Mouse (Mus musculus): ENCODE data around the gene Arl10.

Gene Arl10

DNA sequence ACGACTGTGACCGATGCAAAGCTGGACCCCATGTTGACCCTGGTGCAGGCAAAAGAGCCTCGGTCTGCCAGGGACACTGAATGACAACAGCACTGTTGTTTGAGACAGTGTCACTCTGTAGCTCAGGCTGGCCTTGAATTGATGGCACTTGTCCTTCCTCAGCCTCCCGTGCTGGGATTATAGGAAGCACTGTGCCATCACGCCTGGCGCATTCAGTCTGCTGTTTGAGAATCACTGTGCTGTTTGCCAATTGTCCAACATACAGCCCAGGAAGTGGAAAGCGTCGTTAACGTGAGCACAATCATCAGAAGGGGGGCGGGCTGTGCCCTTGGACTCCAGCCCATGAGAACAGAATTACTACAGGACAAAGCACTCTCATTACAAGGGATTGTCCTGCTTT lies 7.3 kb downstream of the Arl10 start:
- no peak for DNase-seq (ENCODE audit: low read depth, low spot score)

DNA sequence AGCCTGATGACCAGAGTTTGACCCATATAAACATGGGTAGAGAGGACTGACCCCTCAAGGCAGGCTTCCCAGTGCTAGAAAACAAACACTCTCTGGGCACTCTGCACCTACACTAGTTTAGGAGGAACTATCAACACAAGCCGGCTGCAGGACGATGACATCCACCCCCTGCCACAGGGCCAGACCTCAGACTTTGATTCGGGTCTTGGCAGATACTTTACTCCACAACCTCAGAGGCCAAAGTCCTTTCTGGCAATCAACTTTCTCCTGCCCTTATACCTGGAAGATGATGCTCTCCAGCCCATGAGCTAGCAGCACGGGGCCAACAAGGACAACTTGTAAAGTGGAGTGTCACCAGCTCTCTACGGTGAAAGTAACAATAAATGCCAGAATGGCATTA lies 8.0 kb downstream of the Arl10 start:
- DNase-seq (ENCODE audit: low read depth, low spot score), result no peak

DNA sequence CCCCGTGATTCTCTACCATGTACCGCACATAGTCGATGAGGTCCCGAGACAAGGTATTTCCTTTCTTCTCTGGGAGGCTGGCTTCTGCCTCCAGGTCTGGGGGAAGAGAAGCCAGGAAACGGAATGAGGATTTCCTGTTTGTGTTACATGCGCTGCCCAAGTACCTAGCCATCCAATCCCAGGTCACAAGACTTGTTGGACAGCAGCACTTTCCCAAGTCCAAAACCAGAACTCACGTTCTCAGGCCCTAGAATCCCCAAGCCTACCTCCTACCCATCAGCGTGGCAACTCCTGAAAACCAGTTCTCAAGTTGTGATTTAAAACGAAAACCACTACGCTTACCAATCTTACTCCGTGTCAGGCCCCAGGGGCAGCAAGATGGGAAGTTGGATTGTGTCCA lies 11.0 kb downstream of the Arl10 start:
- DNase-seq (ENCODE audit: low read depth, low spot score), result no peak

DNA sequence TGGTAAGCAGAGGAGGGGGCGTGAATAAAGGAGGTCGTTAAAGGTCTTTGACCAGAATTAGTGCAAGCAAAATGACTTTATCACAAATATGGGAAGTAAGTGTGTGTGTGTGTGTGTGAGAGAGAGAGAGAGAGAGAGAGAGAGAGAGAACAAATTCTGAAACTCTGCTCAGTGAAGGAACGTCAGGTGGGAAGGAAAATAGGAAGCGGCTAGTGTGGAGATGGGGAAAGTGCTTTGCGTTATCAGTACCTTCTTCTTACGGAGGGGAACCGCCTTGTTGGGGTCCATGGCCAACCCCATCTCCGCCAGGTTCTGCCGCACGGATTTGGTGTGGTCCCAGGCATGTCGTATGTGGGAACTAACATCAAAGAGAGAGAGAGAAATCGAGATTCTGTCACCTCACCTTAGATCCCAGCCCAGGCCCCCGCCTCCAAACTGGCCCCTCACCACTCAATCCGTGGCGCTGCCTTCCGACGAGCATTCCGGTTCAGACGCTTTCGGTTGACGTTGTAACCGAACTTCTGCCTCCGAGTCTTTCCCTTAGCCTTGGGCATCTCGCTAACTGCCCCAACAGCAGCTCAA lies 14.7 kb downstream of the Arl10 start:
- no peak for DNase-seq (ENCODE audit: low read depth, low spot score)

DNA sequence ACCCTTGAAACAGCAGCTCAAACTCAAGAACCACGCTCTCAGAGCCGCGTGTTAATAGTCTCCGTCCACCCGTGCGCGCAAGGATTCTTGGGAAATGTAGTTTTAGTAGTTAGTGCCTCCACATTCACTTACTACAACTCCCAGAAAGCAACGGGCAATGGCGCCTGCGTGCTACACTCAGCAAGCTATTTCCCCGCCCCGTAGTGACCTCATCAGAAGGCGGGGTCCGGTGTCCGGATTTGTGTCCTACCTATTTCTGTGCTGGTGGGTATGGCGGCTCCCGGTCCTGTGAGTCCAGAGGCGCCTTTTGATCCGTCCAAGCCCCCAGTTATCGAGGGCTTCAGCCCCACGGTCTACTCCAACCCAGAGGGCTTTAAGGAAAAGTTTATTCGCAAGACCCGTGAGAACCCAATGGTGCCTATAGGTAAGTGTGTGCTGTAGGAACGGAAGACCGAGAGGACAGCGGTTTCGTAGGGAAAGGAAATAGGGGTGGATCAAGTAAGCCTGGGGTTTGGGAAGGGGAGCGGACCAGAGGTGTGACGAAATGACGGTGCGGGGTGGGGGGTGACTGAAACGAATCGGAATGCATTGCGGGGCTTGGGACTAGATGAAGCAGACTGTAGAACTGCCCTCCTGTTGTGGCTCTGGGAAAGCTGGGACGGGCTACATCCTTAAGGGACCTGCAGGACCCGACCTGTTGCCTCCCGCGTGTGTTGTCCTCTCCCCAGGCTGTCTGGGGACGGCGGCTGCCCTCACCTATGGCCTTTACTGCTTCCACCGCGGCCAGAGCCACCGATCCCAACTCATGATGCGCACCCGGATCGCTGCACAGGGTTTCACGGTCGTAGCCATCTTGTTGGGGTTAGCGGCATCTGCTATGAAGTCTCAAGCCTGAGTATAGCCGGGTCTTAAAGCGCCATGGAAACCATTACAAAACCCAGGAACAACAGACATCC lies 15.5 kb downstream of the Arl10 start, which contains the start of the genes Nop16 and Higd2a:
Gene Nop16, minus strand, starts transcription at position 95 of the 956 bp plus-strand sequence.
Gene Higd2a, plus strand, starts transcription at position 212 of the 956 bp plus-strand sequence.
- peak; percentile 98 for DNase-seq (ENCODE audit: low read depth, low spot score)

DNA sequence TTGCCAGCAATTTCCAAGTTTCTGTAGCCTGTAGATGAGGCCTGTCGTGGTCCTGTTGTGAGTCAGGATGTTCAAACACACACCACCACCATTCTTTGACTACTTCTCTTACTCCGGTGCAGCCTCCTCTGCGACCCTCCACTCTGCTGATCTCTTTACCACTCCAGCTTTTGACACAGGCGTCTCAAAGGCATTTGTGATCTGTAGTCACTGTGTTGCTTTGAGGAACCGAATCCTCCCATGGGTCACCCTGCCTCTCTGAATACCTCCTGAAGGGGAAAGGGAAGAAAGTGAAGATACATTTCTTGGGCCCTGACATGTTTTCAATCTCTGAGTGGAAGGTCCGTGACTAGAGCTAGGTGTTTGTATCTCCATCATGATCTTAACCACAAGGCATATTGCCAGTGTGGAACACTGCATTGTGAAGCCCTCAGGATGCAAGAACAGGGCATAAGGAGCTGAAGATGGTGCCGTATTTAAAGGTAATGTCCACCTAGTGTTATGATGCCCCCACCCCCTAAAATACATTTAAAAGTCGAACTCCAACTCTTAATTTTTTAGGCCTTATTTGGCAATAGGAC lies 17.1 kb downstream of the Arl10 start:
- no peak for DNase-seq (ENCODE audit: low read depth, low spot score)

DNA sequence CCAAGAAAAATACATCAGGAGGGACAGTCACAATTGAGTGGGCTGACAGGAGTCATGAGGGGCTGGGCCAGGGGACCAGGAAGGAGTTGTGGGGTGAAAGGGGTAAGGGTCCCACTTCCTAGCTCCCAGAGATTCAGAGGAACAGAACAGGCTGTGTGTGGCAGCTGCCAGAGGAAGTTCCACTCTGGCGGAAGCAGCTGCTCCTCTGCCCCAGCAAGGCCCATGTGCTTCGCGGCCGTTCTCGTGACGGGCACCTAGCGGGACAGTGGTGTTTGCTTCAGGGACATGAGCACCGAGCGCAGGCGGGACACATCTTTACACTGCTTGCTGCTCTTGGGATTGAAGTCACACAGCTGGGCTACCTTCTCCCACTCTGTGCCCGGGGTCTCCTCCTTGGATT lies 18.8 kb downstream of the Arl10 start:
- no peak for DNase-seq (ENCODE audit: low read depth, low spot score)

DNA sequence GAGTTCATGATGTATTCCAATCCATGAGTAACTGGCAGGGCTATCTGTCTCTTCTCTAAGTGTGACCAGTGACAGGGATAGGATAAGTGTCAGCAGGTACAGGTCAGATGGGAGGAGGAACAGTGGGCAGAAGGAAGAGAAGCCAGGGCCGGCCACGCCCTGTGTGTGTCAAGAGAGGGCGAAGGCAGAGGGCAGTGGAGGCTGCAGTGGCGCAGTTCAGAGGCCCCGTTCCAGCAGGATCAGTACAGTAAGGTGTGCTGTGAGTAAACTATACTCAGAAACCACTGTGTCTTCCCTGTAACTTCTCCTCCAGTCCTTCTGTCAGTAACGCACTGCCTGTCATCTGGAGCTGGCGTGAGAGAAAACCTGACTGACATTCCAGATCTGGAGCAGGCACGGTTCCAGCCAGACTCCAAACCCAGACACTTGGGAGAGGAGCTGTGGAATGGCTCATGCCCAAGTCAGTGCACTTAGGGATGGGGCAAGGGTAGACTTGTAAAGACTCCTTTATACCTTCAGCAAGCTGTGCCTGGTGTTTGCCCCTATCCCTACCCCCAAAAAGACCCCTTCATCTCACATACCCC lies 21.4 kb downstream of the Arl10 start:
- no peak for DNase-seq (ENCODE audit: low read depth, low spot score)

DNA sequence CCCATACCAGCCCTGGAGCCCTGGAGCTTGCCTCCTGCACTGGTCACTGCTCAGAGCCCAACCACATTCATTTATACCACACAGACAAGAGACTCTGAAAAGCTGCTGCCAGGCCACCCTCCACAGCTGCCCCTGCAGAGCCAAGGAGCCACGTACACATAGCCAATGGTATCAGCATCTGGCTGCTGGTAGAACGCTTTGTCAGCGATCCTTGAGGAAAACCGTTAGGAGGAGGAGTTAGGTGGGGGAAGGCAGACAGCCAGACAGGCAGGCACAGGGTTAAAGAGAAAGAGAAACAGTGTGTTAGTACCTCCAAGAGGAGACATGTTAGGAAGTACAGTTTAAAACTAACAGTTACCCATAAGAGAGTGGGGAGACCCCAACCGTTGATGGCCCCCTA lies 22.1 kb downstream of the Arl10 start:
- DNase-seq (ENCODE audit: low read depth, low spot score), result no peak

DNA sequence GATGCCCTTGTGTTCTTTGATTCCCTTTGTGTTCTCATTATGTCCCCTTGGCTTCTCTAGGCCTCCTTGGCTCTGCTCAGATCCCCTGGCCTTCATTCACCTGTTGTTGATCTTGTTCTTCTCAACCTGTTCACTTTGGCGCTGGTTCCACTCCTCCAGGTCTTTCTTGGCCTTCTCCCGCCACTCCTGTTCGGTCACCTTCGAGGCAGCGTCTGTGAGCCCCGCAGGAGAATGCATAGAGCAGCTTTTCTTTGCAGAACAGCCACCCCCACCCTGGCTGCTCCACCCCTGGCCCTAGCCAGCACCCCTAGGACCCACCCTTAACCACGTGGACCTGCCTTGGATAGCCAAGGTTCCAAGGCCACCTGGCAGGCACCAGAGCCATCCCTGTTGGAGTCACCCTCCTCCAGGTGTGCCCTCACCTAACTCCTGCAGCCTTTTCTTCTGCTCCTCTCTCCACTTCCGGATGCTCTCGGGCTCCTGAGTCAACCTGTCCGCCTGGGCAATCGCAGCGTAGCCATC lies 23.9 kb downstream of the Arl10 start:
- DNase-seq (ENCODE audit: low read depth, low spot score), result no peak

DNA sequence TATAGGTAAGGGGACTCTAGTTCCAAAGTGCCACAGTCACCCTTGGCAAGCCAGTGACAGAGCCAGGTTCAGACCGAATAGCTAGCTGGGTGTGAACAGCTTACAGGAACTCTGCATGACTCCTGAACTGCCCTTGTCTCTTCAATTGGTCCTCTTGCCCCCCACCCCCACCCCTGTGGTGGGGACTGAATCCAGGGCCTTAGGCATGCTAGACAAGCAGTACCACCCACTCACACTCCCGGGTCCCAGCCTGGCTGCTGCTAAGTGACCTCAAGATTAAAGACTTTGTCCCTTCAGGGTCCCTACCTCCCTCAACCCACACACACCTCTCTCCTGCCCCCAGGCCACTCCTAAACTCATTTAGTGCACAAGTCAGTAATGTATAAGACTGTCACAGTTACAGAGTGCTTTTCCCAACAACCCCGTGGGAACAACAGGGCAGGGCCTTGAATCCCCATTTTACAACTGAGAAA lies 27.9 kb downstream of the Arl10 start:
- DNase-seq (ENCODE audit: low read depth, low spot score), result no peak

DNA sequence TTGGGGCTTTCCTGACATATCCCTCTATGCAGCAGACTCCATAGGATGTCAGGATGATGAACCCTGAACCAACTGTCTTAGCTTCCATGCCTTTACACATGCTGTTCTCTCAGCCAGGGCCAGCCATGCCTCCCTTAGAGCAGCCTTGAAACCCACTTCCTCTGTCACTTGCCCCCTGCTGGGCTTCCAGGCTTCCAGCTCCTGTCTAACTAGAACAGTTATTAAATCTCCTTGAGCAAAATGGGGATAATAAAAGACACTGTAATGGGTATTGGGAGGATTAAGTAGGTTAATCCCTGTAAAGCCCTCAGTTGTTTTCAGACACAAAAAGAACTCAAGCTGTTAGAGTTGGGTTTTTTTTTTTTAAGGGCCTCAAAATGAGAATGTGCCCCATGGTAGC lies 28.7 kb downstream of the Arl10 start:
- no peak for DNase-seq (ENCODE audit: low read depth, low spot score)

DNA sequence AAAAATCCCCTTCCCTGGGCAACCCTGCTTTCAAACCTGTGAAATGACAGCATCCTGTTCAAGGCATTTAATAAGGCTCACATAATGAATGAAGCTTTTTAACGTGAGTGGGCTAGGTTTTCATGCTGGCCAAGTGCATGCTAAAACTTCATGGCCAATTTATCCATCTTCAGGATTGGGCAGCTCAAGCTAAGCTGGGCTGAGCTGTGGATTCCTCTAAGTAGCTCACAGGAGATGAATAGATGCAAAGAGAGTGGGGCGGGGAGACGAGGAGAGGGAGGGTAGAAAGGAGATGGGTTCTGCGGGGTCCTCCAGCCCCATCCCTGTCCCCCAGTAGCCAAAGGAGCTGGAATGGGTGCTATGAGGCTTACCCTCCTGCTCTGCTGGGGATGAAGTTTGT lies 29.4 kb downstream of the Arl10 start:
- DNase-seq (ENCODE audit: low read depth, low spot score), result no peak

DNA sequence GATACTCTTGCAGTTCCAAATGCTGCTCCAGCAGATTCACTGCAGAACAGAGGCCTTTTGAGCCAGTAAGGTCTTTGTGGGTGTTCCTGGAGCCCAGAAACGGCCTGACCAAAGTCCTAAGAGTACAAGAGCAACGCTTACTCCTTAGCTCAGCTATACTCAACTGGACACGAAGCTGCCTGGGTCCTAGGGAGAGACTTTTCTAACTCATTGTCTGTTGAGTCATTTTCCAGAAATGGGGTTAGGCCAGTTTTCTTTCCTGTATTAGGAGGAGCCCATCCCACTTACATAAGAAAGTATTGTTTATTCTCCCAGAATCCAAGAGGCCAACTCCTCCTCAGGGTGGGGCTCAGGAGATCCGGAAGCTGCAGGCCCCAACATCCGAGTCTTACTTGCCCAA lies 30.6 kb downstream of the Arl10 start:
- no peak for DNase-seq (ENCODE audit: low read depth, low spot score)

DNA sequence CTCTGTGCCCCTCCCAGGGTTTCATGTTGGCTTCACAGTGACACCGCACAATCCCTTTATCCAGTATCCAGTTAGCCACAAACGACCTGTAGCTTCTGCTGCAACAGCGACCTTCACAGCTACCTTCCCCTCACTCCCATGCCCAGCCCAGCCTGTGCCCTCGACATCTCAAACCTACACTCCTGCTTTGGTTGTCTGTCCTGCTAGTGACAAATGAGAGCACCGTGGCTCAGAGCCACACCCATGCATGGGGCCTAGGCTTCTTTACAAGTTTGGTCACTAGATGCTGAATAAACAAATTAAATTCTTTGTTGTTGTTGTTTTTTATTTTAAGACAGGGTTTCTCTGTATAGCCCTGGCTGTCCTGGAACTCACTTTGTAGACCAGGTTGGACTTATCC lies 32.4 kb downstream of the Arl10 start:
- no peak for DNase-seq (ENCODE audit: low read depth, low spot score)

DNA sequence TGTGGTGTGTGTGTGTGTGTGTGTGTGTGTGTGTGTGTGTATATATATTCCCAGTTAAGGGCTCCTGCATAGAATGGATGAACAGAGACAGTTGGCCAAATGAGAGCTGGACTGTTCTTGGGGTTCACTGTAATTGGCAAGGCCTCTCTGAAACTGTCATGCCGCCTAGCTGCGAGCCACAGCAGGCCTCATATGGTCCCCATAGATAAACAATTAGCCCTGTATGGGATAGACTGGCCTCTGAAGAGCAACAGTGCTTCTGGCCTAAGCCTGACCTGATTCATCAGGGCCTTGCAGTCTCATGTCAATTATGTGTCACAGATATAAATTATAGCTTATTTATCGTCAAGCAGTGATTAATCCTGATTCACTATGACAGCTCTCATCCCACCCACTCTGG lies 33.2 kb downstream of the Arl10 start:
- DNase-seq (ENCODE audit: low read depth, low spot score), result no peak

DNA sequence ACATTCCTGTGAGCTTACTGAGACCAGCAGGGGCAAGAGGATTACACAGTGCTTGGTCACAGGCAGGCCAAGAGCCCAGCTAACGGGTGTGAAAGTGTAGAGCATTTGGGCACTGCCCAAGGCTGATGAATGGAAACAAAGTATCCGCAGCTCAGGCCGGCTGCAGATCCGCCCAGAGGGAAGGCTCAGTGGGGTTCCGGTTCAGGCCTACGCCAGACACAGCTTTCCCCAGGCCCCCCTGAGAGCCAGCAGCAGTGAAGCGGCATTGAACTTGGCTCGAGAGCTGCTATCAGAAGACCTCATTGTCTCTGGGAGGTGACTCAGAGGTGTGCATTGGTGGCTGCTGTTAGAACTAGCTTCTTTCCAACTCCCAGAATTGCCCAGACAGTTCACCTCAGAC lies 33.9 kb downstream of the Arl10 start:
- DNase-seq (ENCODE audit: low read depth, low spot score), result no peak

DNA sequence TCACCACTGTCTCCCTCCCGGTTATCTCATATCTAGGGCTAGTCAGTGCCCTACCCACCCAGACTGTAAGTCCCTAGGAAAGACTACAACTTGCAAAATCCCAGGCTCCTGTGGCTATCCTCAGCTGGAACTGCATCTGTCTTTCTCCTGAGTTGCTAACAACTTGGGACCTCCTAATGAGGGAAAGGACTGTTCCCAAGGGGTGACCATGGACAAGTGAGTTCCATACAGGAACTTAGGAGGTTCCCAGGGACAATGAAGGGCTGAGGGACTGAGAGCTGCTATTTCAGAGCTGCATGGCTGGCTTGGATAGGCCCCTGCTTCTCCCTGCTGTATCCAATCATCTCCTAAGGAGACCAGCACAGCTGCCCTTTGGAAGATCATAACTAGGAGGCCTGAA lies 34.5 kb downstream of the Arl10 start:
- DNase-seq (ENCODE audit: low read depth, low spot score), result no peak

DNA sequence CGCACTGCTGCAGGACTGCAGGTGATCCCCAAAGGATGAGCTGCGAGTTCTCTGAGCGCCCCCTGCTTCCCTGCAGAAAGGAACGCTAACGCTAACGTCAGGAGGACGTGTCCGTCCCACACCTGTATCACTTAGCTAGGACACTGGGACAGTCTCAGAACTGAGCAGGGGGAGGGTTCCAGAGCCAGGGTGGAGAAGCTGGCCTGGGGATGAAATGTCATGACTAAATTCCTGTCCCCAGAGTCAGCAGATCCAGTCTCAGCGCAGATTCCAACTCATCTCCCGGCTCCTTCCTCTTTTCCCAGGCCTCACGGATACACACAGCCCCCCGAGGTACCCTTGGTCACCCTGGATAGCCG lies 35.8 kb downstream of the Arl10 start:
- no peak for DNase-seq (ENCODE audit: low read depth, low spot score)

DNA sequence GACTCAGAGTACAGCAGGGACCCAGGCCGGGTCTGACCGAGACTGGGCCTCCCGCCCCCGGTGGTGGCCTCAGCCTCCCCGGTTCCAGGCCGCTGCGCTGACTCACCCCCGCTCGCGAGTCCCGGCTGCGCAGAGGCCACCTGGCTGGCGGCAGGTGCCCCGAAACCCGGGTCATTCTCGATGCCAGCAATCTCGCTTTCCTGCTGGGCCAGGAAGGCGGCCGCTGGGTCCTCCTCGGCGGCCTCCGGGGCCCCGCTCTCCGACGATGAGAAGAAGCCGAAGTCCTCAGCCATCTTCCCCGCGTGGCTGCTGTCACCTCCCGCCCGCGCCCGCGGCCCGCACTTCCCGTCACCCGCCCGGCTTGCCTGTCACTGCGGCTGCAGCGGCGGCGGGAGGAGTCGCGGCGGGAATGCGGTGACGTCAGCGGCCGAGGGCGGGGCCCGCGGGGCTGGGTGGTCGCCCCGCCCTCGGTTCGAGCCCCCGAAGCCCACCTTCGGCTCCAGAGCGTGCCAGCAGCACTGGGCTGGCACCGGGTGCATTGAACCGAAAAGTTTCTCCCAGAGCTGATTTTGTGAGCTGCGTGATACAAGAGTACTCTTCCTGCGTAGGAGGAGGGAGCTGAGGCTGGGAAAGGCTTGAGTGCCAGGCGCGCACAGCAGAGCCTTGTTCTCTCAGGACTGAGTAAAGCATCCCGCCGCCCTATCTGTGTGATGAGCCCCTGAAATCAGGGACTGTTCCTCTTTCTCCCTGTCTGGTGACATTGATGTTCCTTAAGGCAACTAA lies 36.3 kb downstream of the Arl10 start, which contains the start of gene Cltb:
Gene Cltb, minus strand, starts transcription at position 373 of the 783 bp plus-strand sequence.
- peak; percentile 86 for DNase-seq (ENCODE audit: low read depth, low spot score)

DNA sequence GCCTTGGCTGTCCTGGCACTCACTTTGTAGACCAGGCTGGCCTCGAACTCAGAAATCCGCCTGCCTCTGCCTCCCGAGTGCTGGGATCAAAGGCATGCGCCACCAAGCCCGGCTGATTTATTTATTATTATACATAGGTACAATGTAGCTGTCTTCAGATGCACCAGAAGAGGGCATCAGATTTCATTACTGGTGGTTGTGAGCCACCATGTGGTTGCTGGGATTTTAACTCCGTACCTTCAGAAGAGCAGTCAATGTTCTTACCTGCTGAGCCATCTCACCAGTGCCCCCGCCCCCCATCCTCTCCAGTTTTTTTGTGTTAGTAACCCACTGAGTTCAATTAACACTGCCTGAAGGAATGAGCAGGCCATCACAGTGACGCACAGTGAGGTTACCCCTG lies 38.3 kb downstream of the Arl10 start:
- DNase-seq (ENCODE audit: low read depth, low spot score), result peak; percentile 25
